Mouse (Mus musculus) MEL (cell line): Measurements from ENCODE around the gene Stum. TPM values are rescaled to one million over a fixed set of nuclear protein-coding genes. Genes with fewer than 3 reads are reported as not detected.

Experiments used
- DNase-seq: peaks from one replicate; pipeline ENCODE4 v3.0.0; 2011; ENCODE audit warnings: low read depth, low spot score
- H3K27ac ChIP-seq: 2 replicates; pipeline ENCODE4 v1.5.1; 2012; ENCODE audit warnings: low read depth, mild to moderate bottlenecking, control low read depth, low read length, moderate library complexity; ENCODE audit not compliant: control insufficient read depth
- H3K27me3 ChIP-seq, 2 experiments: fragments of 150-350 bp in 1 of 2; sonication (generic) in 1 of 2; 2 replicates each; pipeline ENCODE4 v1.6.1; 2012; ENCODE audit warnings: low read length in 2 of 2, mild to moderate bottlenecking in 2 of 2, improper control_type of control experiment in 1 of 2, moderate library complexity in 1 of 2; ENCODE audit not compliant: insufficient read depth in 2 of 2, control insufficient read depth in 1 of 2
- H3K36me3 ChIP-seq, 2 experiments: 2 replicates each; pipeline ENCODE4 v1.6.1; 2012 to 2014; ENCODE audit warnings: low read length in 2 of 2, improper control_type of control experiment in 1 of 2, inconsistent platforms in 1 of 2, mild to moderate bottlenecking in 1 of 2; ENCODE audit not compliant: insufficient read depth in 2 of 2, control insufficient read depth in 1 of 2
- H3K4me1 ChIP-seq, 2 experiments: fragments of 150-350 bp in 1 of 2; sonication (generic) in 1 of 2; 2 replicates each; pipeline ENCODE4 v1.6.1; 2012; ENCODE audit warnings: low read length in 2 of 2, improper control_type of control experiment in 1 of 2, mild to moderate bottlenecking in 1 of 2; ENCODE audit not compliant: insufficient read depth in 2 of 2, control insufficient read depth in 1 of 2
- H3K4me3 ChIP-seq, 2 experiments: fragments of 150-350 bp in 1 of 2; sonication (generic) in 1 of 2; 2 replicates each; pipeline ENCODE4 v1.5.1; 2012; ENCODE audit warnings: low read depth in 2 of 2, low read length in 2 of 2, mild to moderate bottlenecking in 2 of 2, moderate library complexity in 2 of 2, control low read depth in 1 of 2, improper control_type of control experiment in 1 of 2; ENCODE audit not compliant: control insufficient read depth in 1 of 2, insufficient read depth in 1 of 2
- H3K79me2 ChIP-seq: 2 replicates; pipeline ENCODE4 v1.6.1; 2012; ENCODE audit warnings: mild to moderate bottlenecking, low read length, moderate library complexity; ENCODE audit not compliant: control insufficient read depth, poor library complexity, insufficient read depth
- H3K9ac ChIP-seq: 2 replicates; pipeline ENCODE4 v1.6.1; 2012; ENCODE audit warnings: low read depth, mild to moderate bottlenecking, control low read depth, low read length, moderate library complexity; ENCODE audit not compliant: control insufficient read depth, poor library complexity, severe bottlenecking
- H3K9me3 ChIP-seq: fragments of 150-350 bp; sonication (generic); replicated peaks from 2 replicates; pipeline ENCODE4 v1.6.1; 2012; ENCODE audit warnings: mild to moderate bottlenecking, low read length, improper control_type of control experiment, moderate library complexity; ENCODE audit not compliant: insufficient read depth
- BHLHE40 ChIP-seq: IDR thresholded peaks from 2 replicates; pipeline ENCODE4 v1.6.1; 2012; ENCODE audit warnings: low read depth, mild to moderate bottlenecking, inconsistent platforms, low read length, improper control_type of control experiment, borderline replicate concordance
- CHD1 ChIP-seq: IDR thresholded peaks from 2 replicates; pipeline ENCODE4 v1.6.1; 2012; ENCODE audit warnings: low read depth, mild to moderate bottlenecking, inconsistent platforms, low read length, improper control_type of control experiment
- CTCF ChIP-seq, 3 experiments: IDR thresholded peaks in 2 of 3; conservative IDR thresholded peaks in 1 of 3; 2 replicates each; pipeline ENCODE4 v1.5.1; 2011 to 2012; ENCODE audit warnings: low read length in 3 of 3, low read depth in 2 of 3, mild to moderate bottlenecking in 2 of 3, improper control_type of control experiment in 1 of 3, inconsistent platforms in 1 of 3, mixed read lengths in 1 of 3, moderate library complexity in 1 of 3; ENCODE audit not compliant: control insufficient read depth in 1 of 3, insufficient read depth in 1 of 3, poor library complexity in 1 of 3, severe bottlenecking in 1 of 3
- ETS1 ChIP-seq: IDR thresholded peaks from 2 replicates; pipeline ENCODE4 v1.6.1; 2012; ENCODE audit warnings: low read depth, mild to moderate bottlenecking, inconsistent platforms, low read length, improper control_type of control experiment, moderate library complexity
- GABPA ChIP-seq: IDR thresholded peaks from 2 replicates; pipeline ENCODE4 v1.6.1; 2012; ENCODE audit warnings: low read depth, mild to moderate bottlenecking, inconsistent platforms, low read length, improper control_type of control experiment, moderate library complexity
- GATA1 ChIP-seq: IDR thresholded peaks from 2 replicates; pipeline ENCODE4 v1.6.1; 2011; ENCODE audit warnings: low read depth, low read length, improper control_type of control experiment
- JUND ChIP-seq: IDR thresholded peaks from 2 replicates; pipeline ENCODE4 v1.6.1; 2011; ENCODE audit warnings: low read depth, mild to moderate bottlenecking, improper control_type of control experiment, low read length
- KAT2A ChIP-seq: conservative IDR thresholded peaks from 2 replicates; pipeline ENCODE4 v1.6.1; 2012; ENCODE audit warnings: low read depth, low read length, improper control_type of control experiment, inconsistent platforms
- MAFK ChIP-seq: IDR thresholded peaks from 2 replicates; pipeline ENCODE4 v1.6.1; 2011; ENCODE audit warnings: low read depth, mild to moderate bottlenecking, low read length, improper control_type of control experiment, borderline replicate concordance
- MAX ChIP-seq: IDR thresholded peaks from 2 replicates; pipeline ENCODE4 v1.6.1; 2011; ENCODE audit warnings: low read length, improper control_type of control experiment
- MAZ ChIP-seq: IDR thresholded peaks from 2 replicates; pipeline ENCODE4 v1.6.1; 2012; ENCODE audit warnings: low read depth, mild to moderate bottlenecking, inconsistent platforms, low read length, improper control_type of control experiment
- MEF2A ChIP-seq: IDR thresholded peaks from 2 replicates; pipeline ENCODE4 v1.6.1; 2014; ENCODE audit warnings: low read depth, mild to moderate bottlenecking, inconsistent platforms, low read length, improper control_type of control experiment; ENCODE audit not compliant: poor library complexity, insufficient replicate concordance, severe bottlenecking; ENCODE audit errors: extremely low read depth
- MXI1 ChIP-seq: IDR thresholded peaks from 2 replicates; pipeline ENCODE4 v1.6.1; 2011; ENCODE audit warnings: mild to moderate bottlenecking, low read depth, low read length, improper control_type of control experiment
- MYB ChIP-seq: IDR thresholded peaks from 2 replicates; pipeline ENCODE4 v1.6.1; 2011; ENCODE audit warnings: mild to moderate bottlenecking, low read depth, low read length, improper control_type of control experiment
- MYC ChIP-seq: IDR thresholded peaks from 2 replicates; pipeline ENCODE4 v1.6.1; 2011; ENCODE audit warnings: low read depth, mild to moderate bottlenecking, low read length, improper control_type of control experiment, moderate library complexity
- NELFE ChIP-seq: IDR thresholded peaks from 2 replicates; pipeline ENCODE4 v1.6.1; 2011; ENCODE audit warnings: low read depth, low read length, improper control_type of control experiment
- NRF1 ChIP-seq: IDR thresholded peaks from 2 replicates; pipeline ENCODE4 v1.6.1; 2014; ENCODE audit warnings: low read depth, mild to moderate bottlenecking, inconsistent platforms, low read length, improper control_type of control experiment, moderate library complexity; ENCODE audit not compliant: poor library complexity, insufficient read depth, severe bottlenecking
- POLR2A ChIP-seq, 2 experiments: IDR thresholded peaks; 2 replicates each; pipeline ENCODE4 v1.6.1; 2011 to 2012; ENCODE audit warnings: low read length in 2 of 2, mild to moderate bottlenecking in 2 of 2, control low read depth in 1 of 2, improper control_type of control experiment in 1 of 2, low read depth in 1 of 2, moderate library complexity in 1 of 2; ENCODE audit not compliant: control insufficient read depth in 1 of 2, insufficient read depth in 1 of 2, poor library complexity in 1 of 2
- POLR2AphosphoS2 ChIP-seq: IDR thresholded peaks from 2 replicates; pipeline ENCODE4 v1.6.1; 2011; ENCODE audit warnings: low read length, improper control_type of control experiment
- RAD21 ChIP-seq: IDR thresholded peaks from 2 replicates; pipeline ENCODE4 v1.6.1; 2011; ENCODE audit warnings: mild to moderate bottlenecking, low read depth, low read length, improper control_type of control experiment
- RCOR1 ChIP-seq: IDR thresholded peaks from 2 replicates; pipeline ENCODE4 v1.6.1; 2012; ENCODE audit warnings: low read depth, mild to moderate bottlenecking, inconsistent platforms, low read length, improper control_type of control experiment
- SMC3 ChIP-seq: IDR thresholded peaks from 2 replicates; pipeline ENCODE4 v1.6.1; 2011; ENCODE audit warnings: low read depth, low read length, improper control_type of control experiment
- UBTF ChIP-seq: IDR thresholded peaks from 2 replicates; pipeline ENCODE4 v1.6.1; 2012; ENCODE audit warnings: low read depth, mild to moderate bottlenecking, inconsistent platforms, low read length, improper control_type of control experiment, moderate library complexity, borderline replicate concordance; ENCODE audit not compliant: insufficient read depth
- USF1 ChIP-seq: IDR thresholded peaks from 2 replicates; pipeline ENCODE4 v1.6.1; 2014; ENCODE audit warnings: low read depth, mild to moderate bottlenecking, inconsistent platforms, low read length, improper control_type of control experiment, moderate library complexity
- USF2 ChIP-seq, 2 experiments: IDR thresholded peaks; 2 replicates each; pipeline ENCODE4 v1.6.1; 2011 to 2012; ENCODE audit warnings: improper control_type of control experiment in 2 of 2, low read length in 2 of 2, borderline replicate concordance in 1 of 2, inconsistent platforms in 1 of 2, low read depth in 1 of 2, mild to moderate bottlenecking in 1 of 2; ENCODE audit not compliant: insufficient read depth in 1 of 2
- ZC3H11A ChIP-seq: IDR thresholded peaks from 2 replicates; pipeline ENCODE4 v1.6.1; 2012; ENCODE audit warnings: low read depth, mild to moderate bottlenecking, inconsistent platforms, low read length, improper control_type of control experiment
- ZKSCAN1 ChIP-seq: IDR thresholded peaks from 2 replicates; pipeline ENCODE4 v1.6.1; 2012; ENCODE audit warnings: low read depth, mild to moderate bottlenecking, inconsistent platforms, low read length, improper control_type of control experiment, moderate library complexity
- polyA plus RNA-seq, 2 experiments: library from polyadenylated mRNA; stranded (reverse) in 1 of 2; unstranded in 1 of 2; fragments of >175 nt in 1 of 2; fragments of >200 nt in 1 of 2; gene quantifications; 2 replicates each; pipeline versions ENCODE4 v1.2.1 to v1.2.4; 2012; ENCODE audit warnings: low replicate concordance in 2 of 2, low read depth in 1 of 2; ENCODE audit not compliant: insufficient read length in 2 of 2, insufficient read depth in 1 of 2, missing spikeins in 1 of 2
- total RNA-seq: library from RNA; depleted of rRNA; stranded (reverse); fragments of 300-350 nt; gene quantifications from 2 replicates; pipeline ENCODE4 v1.2.3, GENCODE M21; 2012

Stum gene
- total and polyA plus RNA-seq, 3 experiments, result not detected

DNA sequence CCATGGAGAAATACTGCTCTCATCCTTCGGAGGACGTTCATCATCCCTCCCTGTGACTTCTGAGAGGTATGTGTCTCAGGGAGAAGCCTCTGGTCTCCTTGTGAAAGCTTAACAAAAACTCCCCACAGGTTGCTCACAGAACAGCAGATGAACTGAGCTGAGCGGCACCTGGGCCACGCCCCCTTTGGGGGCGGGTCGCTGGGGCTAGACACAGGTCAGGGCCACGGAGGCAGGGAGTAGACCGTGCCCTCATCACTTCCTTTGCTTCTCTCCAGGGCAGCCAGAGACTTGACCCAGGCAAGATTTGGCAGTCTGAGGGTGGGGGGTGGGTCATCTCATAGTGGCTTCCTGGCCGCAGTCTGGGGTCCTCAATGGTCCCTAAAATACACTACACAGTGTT is 48.4 kb downstream of the Stum start:
- Histone ChIP-seq H3K27me3 (no peaks in the 10 kb centered on the region; a peak in 2 of 4 replicates), H3K9ac (no peak overlapping the region), H3K27ac (no peak overlapping the region), H3K4me3 (no peak overlapping the region), H3K79me2 (no peaks in the 10 kb centered on the region), H3K9me3 (no peaks in the 10 kb centered on the region), H3K4me1 (peaks cover 0 to 8% of the 10 kb centered on the region in 2 experiments; a peak in 2 of 4 replicates), H3K36me3 (no peaks in the 10 kb centered on the region)
- DNase-seq, result no peak
- TF ChIP-seq KAT2A (no peak), GABPA (no peak), USF1 (no peak), MYB (no peak), CHD1 (no peak), MXI1 (no peak), ETS1 (no peak), RAD21 (no peak), USF2 (IDR thresholded peaks at IDR 0.05; ENCODE audit: borderline replicate concordance in 1 of 2, insufficient read depth in 1 of 2, low read depth in 1 of 2, low read length in 2 of 2) (no peak), ZKSCAN1 (no peak), MAFK (no peak), MYC (no peak), GATA1 (no peak)

- Histone ChIP-seq H3K9ac (no peak overlapping the region), H3K27ac (no peak overlapping the region), H3K27me3 (no peaks in the 10 kb centered on the region; a peak in 1 of 4 replicates), H3K4me1 (peaks cover 0 to 8% of the 10 kb centered on the region in 2 experiments; a peak in 2 of 4 replicates), H3K4me3 (no peak overlapping the region), H3K9me3 (no peaks in the 10 kb centered on the region), H3K79me2 (no peaks in the 10 kb centered on the region), H3K36me3 (no peaks in the 10 kb centered on the region)
- no peak for TF ChIP-seq NELFE
- TF ChIP-seq RAD21, result peak; percentile 75
- TF ChIP-seq UBTF, result no peak
- no peak for TF ChIP-seq JUND
- no peak for TF ChIP-seq POLR2AphosphoS2
- TF ChIP-seq ETS1, result no peak
- peak; percentile 64 for TF ChIP-seq SMC3
- TF ChIP-seq MAZ, result no peak
- TF ChIP-seq NRF1, result no peak
- no peak for TF ChIP-seq MYB
- 0 out of 2 replicates have a peak, but pooled peaks have one; percentile 15 for TF ChIP-seq ZC3H11A
- TF ChIP-seq GABPA, result no peak
- TF ChIP-seq MEF2A, result no peak
- TF ChIP-seq USF1, result no peak
- no peak for TF ChIP-seq POLR2A (IDR thresholded peaks at IDR 0.05; ENCODE audit: control insufficient read depth in 1 of 2, insufficient read depth in 1 of 2, low read depth in 1 of 2, low read length in 2 of 2, poor library complexity in 1 of 2)
- no peak for TF ChIP-seq MAX
- no peak for TF ChIP-seq MAFK
- peak; percentile 49 to 70 (median 69) for TF ChIP-seq CTCF (IDR thresholded peaks at IDR 0.05 in 2 of 3, conservative IDR thresholded peaks at IDR 0.05 in 1 of 3; ENCODE audit: control insufficient read depth in 1 of 3, insufficient read depth in 1 of 3, low read depth in 2 of 3, low read length in 3 of 3, poor library complexity in 1 of 3, severe bottlenecking in 1 of 3)
- no peak for TF ChIP-seq MXI1
- no peak for TF ChIP-seq RCOR1
- TF ChIP-seq BHLHE40, result no peak
- peak; percentile 44 for DNase-seq
Observed at GRCm38 (mm10) chr1:180433796-180434566, 49.3 kb downstream of the Stum start.
